Mouse (Mus musculus): ENCODE measurements around the gene Cybrd1. TPM values are rescaled to one million over a fixed set of nuclear protein-coding genes. Genes with fewer than 3 reads are reported as not detected.

Gene Cybrd1
- polyA plus RNA-seq, 1 experiment from 2014 or later: 1.1 TPM

GRCm38 (mm10) chr2:71157881-71158280 is 40.2 kb downstream of the Cybrd1 start:
- WGBS (ENCODE audit: insufficient replicate concordance): 80% methylated on average over 8 of the region's 8 CpGs
- Histone ChIP-seq H3K4me1 (peaks cover 26% of the 10 kb centered on the region), H3K36me3 (no peaks in the 10 kb centered on the region), H3K9ac (no peak overlapping the region), H3K4me2 (no peak overlapping the region), H3K4me3 (no peak overlapping the region), H3K9me3 (replicated peaks) (no peaks in the 10 kb centered on the region), H3K27ac (no peak overlapping the region), H3K27me3 (replicated peaks) (no peaks in the 10 kb centered on the region)
- no peak for ATAC-seq

- no peak for ATAC-seq
- Histone ChIP-seq H3K36me3 (no peaks in the 10 kb centered on the region), H3K9ac (no peak overlapping the region), H3K9me3 (replicated peaks) (no peaks in the 10 kb centered on the region), H3K27me3 (replicated peaks) (no peaks in the 10 kb centered on the region; the same call in 1 of the 2 replicates), H3K4me1 (peaks cover 38% of the 10 kb centered on the region), H3K4me2 (peak overlapping the region; percentile 10), H3K4me3 (no peak overlapping the region), H3K27ac (no peak overlapping the region)
- 69% methylated on average over 16 of the region's 16 CpGs for WGBS (ENCODE audit: insufficient replicate concordance)
Measured at GRCm38 (mm10) chr2:71159576-71160306, 42.0 kb downstream of the Cybrd1 start.

DNA sequence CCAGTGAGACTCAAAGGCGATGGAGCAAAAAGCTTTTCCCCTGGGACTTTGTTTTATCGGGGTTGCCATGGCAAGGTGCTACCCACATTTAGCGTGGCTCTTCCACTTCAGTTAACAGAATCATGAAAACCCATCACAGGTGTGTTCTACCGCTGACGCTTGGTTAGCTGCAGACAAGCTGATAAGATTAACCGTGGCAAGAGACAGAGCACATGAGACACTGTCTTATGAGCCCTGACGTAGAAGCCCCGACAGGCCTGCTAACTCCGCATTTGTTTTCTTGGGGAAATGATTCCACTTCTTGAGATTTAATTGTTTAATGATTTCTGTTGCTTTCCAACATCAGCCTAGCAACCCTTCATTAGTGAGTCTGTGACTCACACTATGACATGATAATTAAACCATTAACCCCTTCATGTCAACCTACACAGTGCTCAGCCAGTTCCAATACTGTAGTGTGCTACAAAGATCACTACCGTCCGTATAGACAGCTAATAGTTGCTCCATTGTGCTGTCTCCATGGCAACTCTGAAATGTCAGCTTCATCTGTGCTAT is 42.7 kb downstream of the Cybrd1 start:
- Histone ChIP-seq H3K36me3 (no peaks in the 10 kb centered on the region), H3K9ac (no peak overlapping the region), H3K9me3 (replicated peaks) (no peaks in the 10 kb centered on the region), H3K27me3 (replicated peaks) (no peaks in the 10 kb centered on the region; the same call in 1 of the 2 replicates), H3K4me1 (peaks cover 38% of the 10 kb centered on the region), H3K4me2 (peak overlapping the region; percentile 10), H3K27ac (no peak overlapping the region), H3K4me3 (no peak overlapping the region)
- WGBS (ENCODE audit: insufficient replicate concordance): 47% methylated on average over 11 of the region's 11 CpGs
- ATAC-seq: no peak

- peaks cover 38% of the 10 kb centered on the region for H3K4me1 ChIP-seq
- H3K36me3 ChIP-seq: no peaks in the 10 kb centered on the region
- 71% methylated on average over 7 of the region's 7 CpGs for WGBS (ENCODE audit: insufficient replicate concordance)
- no peak for ATAC-seq
- no peaks in the 10 kb centered on the region; the same call in 1 of the 2 replicates for H3K27me3 ChIP-seq (replicated peaks)
- H3K27ac ChIP-seq: no peak overlapping the region
- H3K9me3 ChIP-seq (replicated peaks): no peaks in the 10 kb centered on the region
- no peak overlapping the region for H3K4me3 ChIP-seq
- H3K4me2 ChIP-seq: no peak overlapping the region
- H3K9ac ChIP-seq: no peak overlapping the region
Measured at GRCm38 (mm10) chr2:71161558-71161957, 43.8 kb downstream of the Cybrd1 start.

- Histone ChIP-seq H3K4me1 (peaks cover 38% of the 10 kb centered on the region), H3K4me2 (peak overlapping the region; percentile 54), H3K27me3 (replicated peaks) (no peaks in the 10 kb centered on the region; the same call in 1 of the 2 replicates), H3K9me3 (replicated peaks) (no peaks in the 10 kb centered on the region), H3K4me3 (peak overlapping the region; percentile 13; the same call in 1 of the 2 replicates), H3K36me3 (no peaks in the 10 kb centered on the region), H3K27ac (peak overlapping the region; percentile 79), H3K9ac (peak overlapping the region; percentile 46)
- peak; percentile 92 for ATAC-seq
- whole genome bisulfite sequencing (ENCODE audit: insufficient replicate concordance): 59% methylated on average over 25 of the region's 25 CpGs
Measured at GRCm38 (mm10) chr2:71162831-71163621, 45.3 kb downstream of the Cybrd1 start.

- Histone ChIP-seq H3K27me3 (replicated peaks) (no peaks in the 10 kb centered on the region; the same call in 1 of the 2 replicates), H3K27ac (no peak overlapping the region), H3K9ac (no peak overlapping the region), H3K4me2 (no peak overlapping the region), H3K36me3 (no peaks in the 10 kb centered on the region), H3K4me3 (no peak overlapping the region), H3K9me3 (replicated peaks) (no peaks in the 10 kb centered on the region), H3K4me1 (peaks cover 19% of the 10 kb centered on the region)
- WGBS (ENCODE audit: insufficient replicate concordance): 64% methylated on average over 4 of the region's 4 CpGs
- ATAC-seq: no peak
Measured at GRCm38 (mm10) chr2:71167211-71167610, 49.5 kb downstream of the Cybrd1 start.

DNA sequence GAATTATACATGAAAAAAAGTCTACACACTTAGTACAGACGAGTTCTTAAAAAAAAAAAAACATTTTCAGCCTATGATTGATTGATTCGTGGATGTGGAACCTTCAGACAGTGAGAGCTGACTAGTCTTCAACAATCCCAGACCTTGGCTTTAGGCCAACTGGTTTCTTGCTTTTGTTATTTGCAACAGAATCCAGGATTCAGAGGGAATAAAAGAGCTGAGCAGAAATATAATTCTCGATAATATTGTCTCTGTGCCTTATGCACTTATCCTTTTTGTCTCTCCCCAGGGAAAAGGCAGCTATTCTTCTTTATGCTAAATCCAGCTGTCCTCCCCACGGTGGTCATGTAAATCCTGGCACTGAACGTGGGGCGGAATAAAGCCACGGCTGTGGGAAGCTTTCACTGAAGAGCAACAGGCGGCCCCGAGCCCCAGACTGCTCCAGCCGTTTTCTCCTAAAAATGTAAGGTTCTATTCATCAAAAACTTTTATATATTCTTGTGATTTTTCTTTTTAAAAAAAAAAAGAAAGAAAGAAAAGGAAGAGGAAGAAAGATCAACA is 50.8 kb downstream of the Cybrd1 start:
- Histone ChIP-seq H3K9me3 (replicated peaks) (no peaks in the 10 kb centered on the region), H3K27ac (no peak overlapping the region), H3K27me3 (replicated peaks) (no peaks in the 10 kb centered on the region; the same call in 1 of the 2 replicates), H3K9ac (no peak overlapping the region), H3K4me1 (peaks cover 16% of the 10 kb centered on the region), H3K36me3 (no peaks in the 10 kb centered on the region), H3K4me3 (no peak overlapping the region), H3K4me2 (no peak overlapping the region)
- 69% methylated on average over 10 of the region's 10 CpGs for WGBS (ENCODE audit: insufficient replicate concordance)
- no peak for ATAC-seq

DNA sequence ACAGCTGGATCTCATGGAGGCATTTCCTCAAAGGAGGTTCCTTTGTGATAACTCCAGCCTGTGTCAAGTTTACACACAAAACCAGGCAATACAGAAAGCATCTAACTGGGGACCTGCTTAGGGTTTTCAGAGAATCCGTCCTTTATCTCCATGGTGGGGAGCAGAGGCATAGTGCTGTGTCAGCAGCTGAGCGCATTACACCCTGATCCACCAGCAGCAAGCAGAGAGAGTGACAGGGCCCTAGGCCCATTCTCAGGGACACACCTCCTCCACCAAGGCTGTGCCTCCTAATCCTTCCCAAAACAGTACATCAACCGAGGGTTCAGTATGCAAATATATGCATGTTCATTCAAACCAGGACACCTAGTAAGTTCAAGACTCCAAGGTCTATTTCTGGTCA is 55.3 kb downstream of the Cybrd1 start:
- Histone ChIP-seq H3K4me3 (no peak overlapping the region), H3K27me3 (replicated peaks) (no peaks in the 10 kb centered on the region), H3K9ac (no peak overlapping the region), H3K36me3 (no peaks in the 10 kb centered on the region), H3K4me1 (peaks cover 34% of the 10 kb centered on the region), H3K4me2 (no peak overlapping the region), H3K9me3 (replicated peaks) (no peaks in the 10 kb centered on the region), H3K27ac (no peak overlapping the region)
- WGBS (ENCODE audit: insufficient replicate concordance): 36% methylated on average over 3 of the region's 3 CpGs
- peak; percentile 80 for ATAC-seq

GRCm38 (mm10) chr2:71176329-71177249 is 58.9 kb downstream of the Cybrd1 start:
- Histone ChIP-seq H3K27ac (no peak overlapping the region), H3K9ac (no peak overlapping the region), H3K27me3 (replicated peaks) (peaks cover 12% of the 10 kb centered on the region), H3K4me3 (no peak overlapping the region), H3K36me3 (no peaks in the 10 kb centered on the region), H3K9me3 (replicated peaks) (no peaks in the 10 kb centered on the region), H3K4me1 (peaks cover 34% of the 10 kb centered on the region), H3K4me2 (peak overlapping the region; percentile 17)
- WGBS (ENCODE audit: insufficient replicate concordance): 32% methylated on average over 9 of the region's 9 CpGs
- no peak for ATAC-seq

DNA sequence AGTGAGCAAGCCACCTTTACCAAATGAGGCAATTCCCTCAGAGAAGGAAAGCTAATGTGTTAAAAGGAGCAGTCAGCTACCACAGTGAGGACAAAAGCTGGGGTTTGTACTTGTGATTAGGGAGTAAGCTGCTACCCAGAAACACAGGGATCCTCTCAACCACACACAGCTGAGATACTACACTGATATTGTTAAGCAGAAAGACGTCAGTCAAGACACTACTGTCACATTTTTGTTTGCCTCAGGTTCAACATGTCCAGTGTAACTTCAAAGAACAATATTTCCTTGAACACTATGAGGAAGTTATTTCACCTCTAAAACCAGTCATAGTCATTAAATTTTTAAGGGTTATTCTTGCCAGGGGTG is 59.5 kb downstream of the Cybrd1 start:
- H3K36me3 ChIP-seq: no peaks in the 10 kb centered on the region
- H3K4me2 ChIP-seq: peak overlapping the region; percentile 17
- 28% methylated on average over 1 of the region's 1 CpGs for WGBS (ENCODE audit: insufficient replicate concordance)
- peaks cover 34% of the 10 kb centered on the region for H3K4me1 ChIP-seq
- ATAC-seq: no peak
- no peak overlapping the region for H3K27ac ChIP-seq
- H3K4me3 ChIP-seq: no peak overlapping the region
- peaks cover 12% of the 10 kb centered on the region for H3K27me3 ChIP-seq (replicated peaks)
- no peaks in the 10 kb centered on the region for H3K9me3 ChIP-seq (replicated peaks)
- H3K9ac ChIP-seq: no peak overlapping the region

GRCm38 (mm10) chr2:71177760-71178159 is 60.0 kb downstream of the Cybrd1 start:
- H3K9me3 ChIP-seq (replicated peaks): no peaks in the 10 kb centered on the region
- H3K4me1 ChIP-seq: peaks cover 32% of the 10 kb centered on the region
- H3K27ac ChIP-seq: no peak overlapping the region
- no peak overlapping the region for H3K4me3 ChIP-seq
- ATAC-seq: no peak
- WGBS (ENCODE audit: insufficient replicate concordance): 59% methylated on average over 1 of the region's 1 CpGs
- peaks cover 12% of the 10 kb centered on the region for H3K27me3 ChIP-seq (replicated peaks)
- no peak overlapping the region for H3K4me2 ChIP-seq
- H3K36me3 ChIP-seq: no peaks in the 10 kb centered on the region
- H3K9ac ChIP-seq: no peak overlapping the region
